Mouse (Mus musculus): ENCODE measurements around the gene Col5a3. TPM values are rescaled to one million over a fixed set of nuclear protein-coding genes. Genes with fewer than 3 reads are reported as not detected.
A peak's percentile ranks its signal among the peaks of the same experiment; 100 is the strongest.

Col5a3 gene
- total RNA-seq, 1 experiment: 2.3 TPM

GRCm38 (mm10) chr9:20812537-20813271, 2.2 kb downstream of the Col5a3 start:
- Histone ChIP-seq H3K36me3 (ENCODE audit: control insufficient read depth, insufficient read depth, low read length, poor library complexity, severe bottlenecking) (no peaks in the 10 kb centered on the region), H3K4me3 (ENCODE audit: insufficient read depth in 1 of 2, low read depth in 1 of 2, low read length in 2 of 2, poor library complexity in 1 of 2, severe bottlenecking in 1 of 2) (0 out of 4 replicates have a peak overlapping the region, but pooled peaks of 1 of the 2 experiments have one; percentile 1), H3K4me1 (ENCODE audit: control insufficient read depth in 2 of 2, insufficient read depth in 2 of 2, low read length in 2 of 2, poor library complexity in 1 of 2) (peaks cover 8 to 16% of the 10 kb centered on the region in 2 experiments), H3K27ac (ENCODE audit: insufficient read depth, low read depth, low read length, poor library complexity, severe bottlenecking) (no peak overlapping the region), H3K9me3 (ENCODE audit: control insufficient read depth, insufficient read depth, low read depth, low read length) (no peaks in the 10 kb centered on the region), H3K9ac (ENCODE audit: insufficient read depth, low read depth, low read length, poor library complexity, severe bottlenecking) (no peak overlapping the region)
- in situ Hi-C loops (cut with MboI; ENCODE audit: low sequenced_read_pairs in 2 of 2, unreplicated experiment in 2 of 2): no loop called here
- peak; percentile 47 for DNase-seq (ENCODE audit: low read depth, low spot score)
- TF ChIP-seq ZC3H11A (IDR thresholded peaks at IDR 0.05; ENCODE audit: borderline replicate concordance, low read depth, low read length) (no peak), CHD2 (IDR thresholded peaks at IDR 0.05; ENCODE audit: low read depth, low read length) (no peak), ZNF384 (IDR thresholded peaks at IDR 0.05; ENCODE audit: low read depth, low read length) (no peak), MAFK (IDR thresholded peaks at IDR 0.05; ENCODE audit: insufficient read depth, low read depth, low read length) (0 out of 2 replicates have a peak, but pooled peaks have one; percentile 2), HCFC1 (IDR thresholded peaks at IDR 0.05; ENCODE audit: borderline replicate concordance, insufficient read depth, low read length) (no peak)

- no peak overlapping the region for H3K27ac ChIP-seq (ENCODE audit: insufficient read depth, low read depth, low read length, poor library complexity, severe bottlenecking)
- H3K9ac ChIP-seq (ENCODE audit: insufficient read depth, low read depth, low read length, poor library complexity, severe bottlenecking): no peak overlapping the region
- no peak overlapping the region for H3K4me3 ChIP-seq (ENCODE audit: insufficient read depth in 1 of 2, low read depth in 1 of 2, low read length in 2 of 2, poor library complexity in 1 of 2, severe bottlenecking in 1 of 2)
- H3K4me1 ChIP-seq (ENCODE audit: control insufficient read depth in 2 of 2, insufficient read depth in 2 of 2, low read length in 2 of 2, poor library complexity in 1 of 2): peaks cover 8 to 16% of the 10 kb centered on the region in 2 experiments
- in situ Hi-C loops (cut with MboI; ENCODE audit: low sequenced_read_pairs in 2 of 2, unreplicated experiment in 2 of 2): no loop called here
- no peaks in the 10 kb centered on the region for H3K36me3 ChIP-seq (ENCODE audit: control insufficient read depth, insufficient read depth, low read length, poor library complexity, severe bottlenecking)
- TF ChIP-seq HCFC1 (IDR thresholded peaks at IDR 0.05; ENCODE audit: borderline replicate concordance, insufficient read depth, low read length) (no peak), MAFK (IDR thresholded peaks at IDR 0.05; ENCODE audit: insufficient read depth, low read depth, low read length) (no peak), CHD2 (IDR thresholded peaks at IDR 0.05; ENCODE audit: low read depth, low read length) (no peak), ZC3H11A (IDR thresholded peaks at IDR 0.05; ENCODE audit: borderline replicate concordance, low read depth, low read length) (no peak), ZNF384 (IDR thresholded peaks at IDR 0.05; ENCODE audit: low read depth, low read length) (no peak)
- DNase-seq (ENCODE audit: low read depth, low spot score): no peak
- H3K9me3 ChIP-seq (ENCODE audit: control insufficient read depth, insufficient read depth, low read depth, low read length): no peaks in the 10 kb centered on the region
Observed at GRCm38 (mm10) chr9:20810773-20811172, 4.1 kb downstream of the Col5a3 start.

DNA sequence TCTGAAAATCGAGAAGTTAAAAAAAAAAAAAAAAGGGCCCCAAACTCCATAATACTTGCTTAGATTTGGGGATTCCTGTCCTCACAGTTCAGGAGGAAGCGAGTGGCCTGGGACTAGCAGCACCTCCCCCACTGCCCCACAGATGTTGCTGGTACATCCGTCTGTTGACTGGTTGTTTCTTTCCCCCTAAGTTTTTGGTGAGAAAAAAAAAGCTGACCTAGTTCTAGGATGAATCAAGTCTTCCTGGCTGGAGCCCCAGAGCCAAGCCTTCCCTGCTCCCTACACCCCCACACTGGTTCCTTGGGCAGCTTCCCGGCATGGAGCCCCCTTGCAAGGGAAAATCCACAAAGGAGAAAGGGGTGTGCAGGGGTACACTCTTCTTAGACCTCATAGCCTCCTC, 4.6 kb downstream of the Col5a3 start:
- no peak for DNase-seq (ENCODE audit: low read depth, low spot score)
- no peaks in the 10 kb centered on the region for H3K9me3 ChIP-seq (ENCODE audit: control insufficient read depth, insufficient read depth, low read depth, low read length)
- peaks cover 8 to 15% of the 10 kb centered on the region in 2 experiments for H3K4me1 ChIP-seq (ENCODE audit: control insufficient read depth in 2 of 2, insufficient read depth in 2 of 2, low read length in 2 of 2, poor library complexity in 1 of 2)
- no peak overlapping the region for H3K27ac ChIP-seq (ENCODE audit: insufficient read depth, low read depth, low read length, poor library complexity, severe bottlenecking)
- H3K36me3 ChIP-seq (ENCODE audit: control insufficient read depth, insufficient read depth, low read length, poor library complexity, severe bottlenecking): no peaks in the 10 kb centered on the region
- H3K4me3 ChIP-seq (ENCODE audit: insufficient read depth in 1 of 2, low read depth in 1 of 2, low read length in 2 of 2, poor library complexity in 1 of 2, severe bottlenecking in 1 of 2): no peak overlapping the region
- in situ Hi-C loops (cut with MboI; ENCODE audit: low sequenced_read_pairs in 2 of 2, unreplicated experiment in 2 of 2): no loop called here
- H3K9ac ChIP-seq (ENCODE audit: insufficient read depth, low read depth, low read length, poor library complexity, severe bottlenecking): no peak overlapping the region
- TF ChIP-seq MAFK (IDR thresholded peaks at IDR 0.05; ENCODE audit: insufficient read depth, low read depth, low read length) (no peak), ZC3H11A (IDR thresholded peaks at IDR 0.05; ENCODE audit: borderline replicate concordance, low read depth, low read length) (no peak), HCFC1 (IDR thresholded peaks at IDR 0.05; ENCODE audit: borderline replicate concordance, insufficient read depth, low read length) (no peak), ZNF384 (IDR thresholded peaks at IDR 0.05; ENCODE audit: low read depth, low read length) (no peak), CHD2 (IDR thresholded peaks at IDR 0.05; ENCODE audit: low read depth, low read length) (no peak)

- Histone ChIP-seq H3K4me3 (ENCODE audit: insufficient read depth in 1 of 2, low read depth in 1 of 2, low read length in 2 of 2, poor library complexity in 1 of 2, severe bottlenecking in 1 of 2) (no peak overlapping the region), H3K9me3 (ENCODE audit: control insufficient read depth, insufficient read depth, low read depth, low read length) (no peaks in the 10 kb centered on the region), H3K4me1 (ENCODE audit: control insufficient read depth in 2 of 2, insufficient read depth in 2 of 2, low read length in 2 of 2, poor library complexity in 1 of 2) (no peaks in the 10 kb centered on the region), H3K27ac (ENCODE audit: insufficient read depth, low read depth, low read length, poor library complexity, severe bottlenecking) (no peak overlapping the region), H3K36me3 (ENCODE audit: control insufficient read depth, insufficient read depth, low read length, poor library complexity, severe bottlenecking) (no peaks in the 10 kb centered on the region), H3K9ac (ENCODE audit: insufficient read depth, low read depth, low read length, poor library complexity, severe bottlenecking) (no peak overlapping the region)
- in situ Hi-C loops (cut with MboI; ENCODE audit: low sequenced_read_pairs in 2 of 2, unreplicated experiment in 2 of 2): no loop called here
- TF ChIP-seq HCFC1 (IDR thresholded peaks at IDR 0.05; ENCODE audit: borderline replicate concordance, insufficient read depth, low read length) (no peak), ZNF384 (IDR thresholded peaks at IDR 0.05; ENCODE audit: low read depth, low read length) (no peak), MAFK (IDR thresholded peaks at IDR 0.05; ENCODE audit: insufficient read depth, low read depth, low read length) (no peak), ZC3H11A (IDR thresholded peaks at IDR 0.05; ENCODE audit: borderline replicate concordance, low read depth, low read length) (no peak), CHD2 (IDR thresholded peaks at IDR 0.05; ENCODE audit: low read depth, low read length) (no peak)
- DNase-seq (ENCODE audit: low read depth, low spot score): no peak
Observed at GRCm38 (mm10) chr9:20805706-20806105, 9.2 kb downstream of the Col5a3 start.

Measured in ES-E14 (cell line).